In genomic region chr3:135689773-135690567, GRCm38 (mm10) we compare ENCODE assay signal across 8 mouse cellular contexts. TPM values are rescaled to one million over a fixed set of nuclear protein-coding genes. Genes with fewer than 3 reads are reported as not detected.
DNase-seq lines count a peak whose midpoint lies in the region; ATAC-seq and TF ChIP-seq lines count a peak whose summit lies in the region.

No protein-coding gene starts in this region.

- no peaks in the 10 kb centered on the region for H3K27me3 ChIP-seq in heart, adult 2 months (ENCODE audit: control insufficient read depth, insufficient read depth, low read length)
- no peaks in the 10 kb centered on the region for H3K27me3 ChIP-seq in liver, embryonic 11.5 days (replicated peaks; ENCODE audit: control insufficient read depth, insufficient read depth, low read length)
- H3K27me3 ChIP-seq in stomach, postnatal 0 days (ENCODE audit: control insufficient read depth, insufficient read depth, low read length), result no peaks in the 10 kb centered on the region

- H3K79me2 ChIP-seq in heart, adult 2 months (replicated peaks; ENCODE audit: control insufficient read depth, insufficient read depth, low read length), result no peaks in the 10 kb centered on the region; the same call in 1 of the 2 replicates

- peaks cover 11% of the 10 kb centered on the region for H3K36me3 ChIP-seq in heart, adult 2 months (ENCODE audit: control insufficient read depth, insufficient read depth, low read length)
- H3K36me3 ChIP-seq in liver, embryonic 11.5 days (ENCODE audit: control insufficient read depth, insufficient read depth, low read length), result no peaks in the 10 kb centered on the region
- no peaks in the 10 kb centered on the region for H3K36me3 ChIP-seq in stomach, postnatal 0 days (ENCODE audit: control insufficient read depth, insufficient read depth, low read length)

- peaks cover 17% of the 10 kb centered on the region for H3K4me1 ChIP-seq in heart, adult 2 months (ENCODE audit: control insufficient read depth, insufficient read depth, low read length)
- H3K4me1 ChIP-seq in liver, embryonic 11.5 days (replicated peaks; ENCODE audit: control insufficient read depth, insufficient read depth, low read length), result peaks cover 20% of the 10 kb centered on the region
- H3K4me1 ChIP-seq in stomach, postnatal 0 days (replicated peaks; ENCODE audit: control insufficient read depth, insufficient read depth), result peaks cover 3% of the 10 kb centered on the region; the same call in 1 of the 2 replicates

- TF ChIP-seq CTCF in heart, adult 2 months (IDR thresholded peaks at IDR 0.05), result no peak
- no peak for TF ChIP-seq CTCF in stomach, postnatal 0 days (IDR thresholded peaks at IDR 0.05; ENCODE audit: low read depth)

- intact Hi-C loops in heart, adult 2 months (cut with DNase I), result loop anchor here (2.0 to 5.0 kb wide), 2 partner anchors 48 to 83 kb away; no protein-coding TSS in a partner anchor

- H3K4me2 ChIP-seq in liver, embryonic 11.5 days, result peak overlapping the region; percentile 82
- H3K4me2 ChIP-seq in stomach, postnatal 0 days (replicated peaks; ENCODE audit: low read depth), result peak overlapping the region; percentile 87

- peak overlapping the region; percentile 99 for H3K9ac ChIP-seq in heart, adult 2 months (ENCODE audit: low read depth, low read length)
- H3K9ac ChIP-seq in liver, embryonic 11.5 days (ENCODE audit: low read depth, low read length), result peak overlapping the region; percentile 88
- H3K9ac ChIP-seq in stomach, postnatal 0 days (ENCODE audit: low read length), result peak overlapping the region; percentile 100

- H3K9me3 ChIP-seq in liver, embryonic 11.5 days (ENCODE audit: control insufficient read depth, low read length), result no peaks in the 10 kb centered on the region
- no peaks in the 10 kb centered on the region for H3K9me3 ChIP-seq in stomach, postnatal 0 days (ENCODE audit: control insufficient read depth, low read length)

- H3K27ac ChIP-seq in heart, adult 2 months, result peak overlapping the region; percentile 97
- peak overlapping the region; percentile 77; the same call in 1 of the 2 replicates for H3K27ac ChIP-seq in liver, embryonic 11.5 days (ENCODE audit: low read depth, low read length)
- H3K27ac ChIP-seq in stomach, postnatal 0 days (replicated peaks), result peak overlapping the region; percentile 99

- no peak for DNase-seq in heart, adult 2 months
- DNase-seq in heart, adult 8-10 months (ENCODE audit: low spot score), result no peak
- peak; percentile 12 for DNase-seq in thymus, postnatal 25 days
- no peak for DNase-seq in thymus, postnatal 14 days
- DNase-seq in liver, embryonic 11.5 days (ENCODE audit: low spot score), result no peak
- DNase-seq in stomach, postnatal 0 days (ENCODE audit: low spot score), result no peak
- no peak for DNase-seq in layer of hippocampus, adult 8-10 months (ENCODE audit: low spot score in 2 of 2)
- DNase-seq in kidney, postnatal 25 days, result no peak

- H3K4me3 ChIP-seq in heart, adult 2 months, result peak overlapping the region; percentile 88
- H3K4me3 ChIP-seq in liver, embryonic 11.5 days (ENCODE audit: low read depth, low read length), result peak overlapping the region; percentile 83
- peak overlapping the region; percentile 93 for H3K4me3 ChIP-seq in stomach, postnatal 0 days (ENCODE audit: low read depth, low read length)

- TF ChIP-seq EP300 in heart, adult 2 months (IDR thresholded peaks at IDR 0.05; ENCODE audit: insufficient read depth, low read depth, low read length), result no peak
- TF ChIP-seq EP300 in stomach, postnatal 0 days (optimal IDR thresholded peaks at IDR 0.05), result no peak

- WGBS in heart, adult 2 months, result 18% methylated on average over 10 of the region's 10 CpGs
- 49% methylated on average over 10 of the region's 10 CpGs for WGBS in liver, embryonic 11.5 days
- 26% methylated on average over 10 of the region's 10 CpGs for WGBS in stomach, postnatal 0 days

- no peak for TF ChIP-seq POLR2A in heart, adult 2 months (IDR thresholded peaks at IDR 0.05; ENCODE audit: insufficient read depth, low read depth, low read length)

- no peak for ATAC-seq in liver, embryonic 11.5 days (replicated peaks; ENCODE audit: low FRiP score)
- no peak for ATAC-seq in stomach, postnatal 0 days (ENCODE audit: low FRiP score, low TSS enrichment)

RNA-seq across cellular contexts. Expression of gene Nfkb1, which starts 1.4 kb away (rescaled TPM):
- total RNA-seq in heart, adult 2 months (2021), result 10 to 100 TPM; 33.5 to 33.6 TPM
- 44.4 and 57.3 TPM in 2 replicates for polyA plus RNA-seq in heart, adult 2 months (2012; rRNA removed)
- 10 to 100 TPM; 30.5 to 35.1 (median 32.8) TPM for total RNA-seq in heart, adult 8-10 months (2022)
- 27.8 and 29.4 TPM in 2 replicates for polyA plus RNA-seq in liver, embryonic 11.5 days (2014; fragmentation: Nextera tagmentation; extraction: Ambion mirVana)
- 13.7 and 16.7 TPM in 2 replicates for polyA plus RNA-seq in stomach, postnatal 0 days (2015; fragmentation: Nextera tagmentation; extraction: Ambion mirVana)
- 10 to 100 TPM; 23.0 to 30.7 (median 29.0) TPM for total RNA-seq in layer of hippocampus, adult 8-10 months (2022)
